Mouse (Mus musculus) myocyte (in vitro differentiated cells): ENCODE results near the gene Rnase9. TPM values are rescaled to one million over a fixed set of nuclear protein-coding genes. Genes with fewer than 3 reads are reported as not detected.

ENCODE experiments used
- H3K27me3 ChIP-seq: one replicate; pipeline ENCODE4 v1.6.1; 2011; ENCODE audit not compliant: control insufficient read depth, insufficient read depth, insufficient read length
- H3K36me3 ChIP-seq: one replicate; pipeline ENCODE4 v1.6.1; 2011; ENCODE audit not compliant: control insufficient read depth, insufficient read depth
- H3K4me2 ChIP-seq: one replicate; pipeline ENCODE4 v1.6.1; 2011; ENCODE audit warnings: low read depth, control low read depth
- H3K4me3 ChIP-seq: one replicate; pipeline ENCODE4 v1.5.1; 2011; ENCODE audit warnings: mild to moderate bottlenecking, control low read depth, moderate library complexity
- H3K79me2 ChIP-seq: one replicate; pipeline ENCODE4 v1.6.1; 2011; ENCODE audit not compliant: control insufficient read depth, insufficient read depth
- H3ac ChIP-seq: one replicate; pipeline ENCODE4 v1.6.1; 2011; ENCODE audit not compliant: control insufficient read depth, insufficient read length
- CEBPB ChIP-seq: IDR thresholded peaks from 2 replicates; pipeline ENCODE4 v1.6.1; 2011; ENCODE audit warnings: mild to moderate bottlenecking, moderate library complexity; ENCODE audit not compliant: poor library complexity, insufficient read depth, severe bottlenecking
- E2F4 ChIP-seq: IDR thresholded peaks from one replicate; pipeline ENCODE4 v1.6.1; 2011; ENCODE audit warnings: mild to moderate bottlenecking, control low read depth, moderate library complexity; ENCODE audit not compliant: insufficient read depth
- MAX ChIP-seq: IDR thresholded peaks from one replicate; pipeline ENCODE4 v1.6.1; 2011; ENCODE audit warnings: low read depth, mild to moderate bottlenecking, control low read depth
- MYOD1 ChIP-seq, 3 experiments: IDR thresholded peaks; one replicate each; pipeline ENCODE4 v1.6.1; 2011; ENCODE audit warnings: control low read depth in 2 of 3, low read depth in 2 of 3, mild to moderate bottlenecking in 2 of 3, moderate library complexity in 1 of 3; ENCODE audit not compliant: insufficient read length in 2 of 3, control insufficient read depth in 1 of 3
- MYOG ChIP-seq, 3 experiments: IDR thresholded peaks; one replicate each; pipeline ENCODE4 v1.6.1; 2011; ENCODE audit warnings: control low read depth in 2 of 3, low read depth in 2 of 3, mild to moderate bottlenecking in 2 of 3; ENCODE audit not compliant: insufficient read length in 2 of 3, control insufficient read depth in 1 of 3, insufficient read depth in 1 of 3
- POLR2A ChIP-seq: IDR thresholded peaks from one replicate; pipeline ENCODE4 v1.6.1; 2011; ENCODE audit warnings: low read depth, mild to moderate bottlenecking, control low read depth, moderate library complexity; ENCODE audit not compliant: insufficient read length
- POLR2AphosphoS2 ChIP-seq: IDR thresholded peaks from one replicate; pipeline ENCODE4 v1.6.1; 2011; ENCODE audit warnings: low read depth, control low read depth; ENCODE audit not compliant: insufficient read length
- REST ChIP-seq: IDR thresholded peaks from one replicate; pipeline ENCODE4 v1.6.1; 2011; ENCODE audit warnings: mild to moderate bottlenecking, control low read depth, moderate library complexity; ENCODE audit not compliant: insufficient read depth, insufficient read length
- SRF ChIP-seq: IDR thresholded peaks from one replicate; pipeline ENCODE4 v1.6.1; 2011; ENCODE audit warnings: low read depth; ENCODE audit not compliant: control insufficient read depth, insufficient read length
- TCF12 ChIP-seq: IDR thresholded peaks from one replicate; pipeline ENCODE4 v1.6.1; 2011; ENCODE audit warnings: mild to moderate bottlenecking, control low read depth; ENCODE audit not compliant: poor library complexity, insufficient read depth, severe bottlenecking
- TCF3 ChIP-seq: IDR thresholded peaks from one replicate; pipeline ENCODE4 v1.6.1; 2011; ENCODE audit warnings: low read depth, control low read depth; ENCODE audit not compliant: insufficient read length
- USF1 ChIP-seq: IDR thresholded peaks from one replicate; pipeline ENCODE4 v1.6.1; 2011; ENCODE audit warnings: low read depth, mild to moderate bottlenecking, control low read depth, moderate library complexity
- polyA plus RNA-seq: library from polyadenylated mRNA; unstranded; fragments of >200 nt; fragmentation: generic; extraction: Trizol; gene quantifications from one replicate; pipeline ENCODE4 v1.2.1, GENCODE M21; 2012; ENCODE audit warnings: missing spikeins

The Rnase9 gene
- not detected for polyA plus RNA-seq

GRCm38 (mm10) chr14:51041769-51042168, at the start of gene Rnase9:
Rnase9 (minus strand) TSS chr14:51041869.
- Histone ChIP-seq H3K79me2 (no peaks in the 10 kb centered on the region), H3K27me3 (no peaks in the 10 kb centered on the region), H3K36me3 (no peaks in the 10 kb centered on the region), H3ac (no peak within 1 kb of the TSS), H3K4me3 (no peak within 1 kb of the TSS), H3K4me2 (no peak within 1 kb of the TSS)
- TF ChIP-seq MYOD1 (IDR thresholded peaks at IDR 0.05; ENCODE audit: control insufficient read depth in 1 of 3, insufficient read length in 2 of 3, low read depth in 2 of 3) = no peak
- no peak for TF ChIP-seq E2F4
- no peak for TF ChIP-seq POLR2A
- TF ChIP-seq TCF12 = no peak

- H3K36me3 ChIP-seq = no peaks in the 10 kb centered on the region
- peak overlapping the region; percentile 23 for H3ac ChIP-seq
- no peaks in the 10 kb centered on the region for H3K27me3 ChIP-seq
- H3K4me3 ChIP-seq = peak overlapping the region; percentile 59
- H3K4me2 ChIP-seq = peak overlapping the region; percentile 91
- TF ChIP-seq TCF12 = no peak
- no peak for TF ChIP-seq REST
- no peak for TF ChIP-seq TCF3
- no peak for TF ChIP-seq MAX
- TF ChIP-seq SRF = no peak
- TF ChIP-seq USF1 = peak; percentile 10
- no peak for TF ChIP-seq POLR2A
- no peak for TF ChIP-seq E2F4
- no peak for TF ChIP-seq MYOG (IDR thresholded peaks at IDR 0.05; ENCODE audit: control insufficient read depth in 1 of 3, insufficient read depth in 1 of 3, insufficient read length in 2 of 3, low read depth in 2 of 3)
- 0 out of 2 replicates have a peak, but pooled peaks have one; percentile 10 for TF ChIP-seq CEBPB
- TF ChIP-seq MYOD1 (IDR thresholded peaks at IDR 0.05; ENCODE audit: control insufficient read depth in 1 of 3, insufficient read length in 2 of 3, low read depth in 2 of 3) = no peak
- no peak for TF ChIP-seq POLR2AphosphoS2
- H3K79me2 ChIP-seq = no peaks in the 10 kb centered on the region
Observed at GRCm38 (mm10) chr14:51090077-51090781, 48.6 kb upstream of the Rnase9 start.

- no peaks in the 10 kb centered on the region for H3K27me3 ChIP-seq
- no peaks in the 10 kb centered on the region for H3K36me3 ChIP-seq
- peak overlapping the region; percentile 91 for H3K4me2 ChIP-seq
- no peaks in the 10 kb centered on the region for H3K79me2 ChIP-seq
- H3K4me3 ChIP-seq = peak overlapping the region; percentile 59
- TF ChIP-seq USF1 = no peak
- no peak for TF ChIP-seq MYOD1 (IDR thresholded peaks at IDR 0.05; ENCODE audit: control insufficient read depth in 1 of 3, insufficient read length in 2 of 3, low read depth in 2 of 3)
- no peak for TF ChIP-seq POLR2AphosphoS2
- no peak for TF ChIP-seq TCF12
- TF ChIP-seq E2F4 = no peak
- TF ChIP-seq SRF = no peak
- TF ChIP-seq MAX = no peak
- no peak for TF ChIP-seq CEBPB
- no peak for TF ChIP-seq POLR2A
- no peak for TF ChIP-seq MYOG (IDR thresholded peaks at IDR 0.05; ENCODE audit: control insufficient read depth in 1 of 3, insufficient read depth in 1 of 3, insufficient read length in 2 of 3, low read depth in 2 of 3)
- H3ac ChIP-seq = peak overlapping the region; percentile 23
Observed at GRCm38 (mm10) chr14:51089674-51090076, 48.0 kb upstream of the Rnase9 start.

GRCm38 (mm10) chr14:51088970-51089673, 47.5 kb upstream of the Rnase9 start:
- Histone ChIP-seq H3K36me3 (no peaks in the 10 kb centered on the region), H3K4me3 (peak overlapping the region; percentile 59), H3K79me2 (no peaks in the 10 kb centered on the region), H3K4me2 (peak overlapping the region; percentile 96), H3K27me3 (no peaks in the 10 kb centered on the region), H3ac (peak overlapping the region; percentile 23)
- TF ChIP-seq E2F4 (peak; percentile 33), MAX (no peak), MYOD1 (IDR thresholded peaks at IDR 0.05; ENCODE audit: control insufficient read depth in 1 of 3, insufficient read length in 2 of 3, low read depth in 2 of 3) (no peak), CEBPB (peak; percentile 37; the same call in 1 of the 2 replicates)
